Mouse (Mus musculus): Measurements from ENCODE around the gene Aplp2. TPM values are rescaled to one million over a fixed set of nuclear protein-coding genes. Genes with fewer than 3 reads are reported as not detected.

The Aplp2 gene
- total RNA-seq, 2 experiments from 2014 or later = 568 to 604 TPM

- intact Hi-C loops (cut with DNase I) = no loop called here
Measured at GRCm38 (mm10) chr9:31196742-31197141, 14.9 kb downstream of the Aplp2 start.

GRCm38 (mm10) chr9:31195573-31195972 lies 16.0 kb downstream of the Aplp2 start:
- no peak for TF ChIP-seq CTCF (IDR thresholded peaks at IDR 0.05)
- H3K27ac ChIP-seq = no peak overlapping the region
- no peak overlapping the region for H3K4me3 ChIP-seq
- intact Hi-C loops (cut with DNase I) = no loop called here
- no peak for DNase-seq (ENCODE audit: extremely low spot score in 1 of 2, low spot score in 2 of 2)

More at GRCm38 (mm10) chr9:31196742-31197141, 14.9 kb downstream of the Aplp2 start:
- no peak for TF ChIP-seq CTCF (IDR thresholded peaks at IDR 0.05)
- H3K4me3 ChIP-seq = no peak overlapping the region
- no peak for DNase-seq (ENCODE audit: extremely low spot score in 1 of 2, low spot score in 2 of 2)
- H3K27ac ChIP-seq = no peak overlapping the region

GRCm38 (mm10) chr9:31192378-31192777 lies 19.2 kb downstream of the Aplp2 start:
- no peak for TF ChIP-seq CTCF (IDR thresholded peaks at IDR 0.05)
- intact Hi-C loops (cut with DNase I) = no loop called here
- no peak overlapping the region for H3K27ac ChIP-seq
- no peak overlapping the region for H3K4me3 ChIP-seq
- DNase-seq (ENCODE audit: extremely low spot score in 1 of 2, low spot score in 2 of 2) = no peak

- DNase-seq (ENCODE audit: extremely low spot score in 1 of 2, low spot score in 2 of 2) = no peak
- Histone ChIP-seq H3K27ac (no peak overlapping the region), H3K4me3 (no peak overlapping the region)
- TF ChIP-seq CTCF (IDR thresholded peaks at IDR 0.05) = no peak
- intact Hi-C loops (cut with DNase I) = no loop called here
Measured at GRCm38 (mm10) chr9:31191543-31191942, 20.1 kb downstream of the Aplp2 start.

- DNase-seq (ENCODE audit: extremely low spot score in 1 of 2, low spot score in 2 of 2) = no peak
- H3K27ac ChIP-seq = no peak overlapping the region
- no peak overlapping the region for H3K4me3 ChIP-seq
- intact Hi-C loops (cut with DNase I) = no loop called here
- no peak for TF ChIP-seq CTCF (IDR thresholded peaks at IDR 0.05)
Measured at GRCm38 (mm10) chr9:31189194-31189593, 22.4 kb downstream of the Aplp2 start.

GRCm38 (mm10) chr9:31184439-31184838 lies 27.2 kb downstream of the Aplp2 start:
- intact Hi-C loops (cut with DNase I) = no loop called here
- TF ChIP-seq CTCF (IDR thresholded peaks at IDR 0.05) = no peak
- no peak for DNase-seq (ENCODE audit: extremely low spot score in 1 of 2, low spot score in 2 of 2)
- no peak overlapping the region for H3K27ac ChIP-seq
- no peak overlapping the region for H3K4me3 ChIP-seq

- Histone ChIP-seq H3K27ac (no peak overlapping the region), H3K4me3 (no peak overlapping the region)
- DNase-seq (ENCODE audit: extremely low spot score in 1 of 2, low spot score in 2 of 2) = no peak
- intact Hi-C loops (cut with DNase I) = no loop called here
- TF ChIP-seq CTCF (IDR thresholded peaks at IDR 0.05) = no peak
Measured at GRCm38 (mm10) chr9:31183061-31183460, 28.6 kb downstream of the Aplp2 start.

- Histone ChIP-seq H3K4me3 (no peak overlapping the region), H3K27ac (no peak overlapping the region)
- intact Hi-C loops (cut with DNase I) = no loop called here
- TF ChIP-seq CTCF (IDR thresholded peaks at IDR 0.05) = no peak
- no peak for DNase-seq (ENCODE audit: extremely low spot score in 1 of 2, low spot score in 2 of 2)
Measured at GRCm38 (mm10) chr9:31181291-31182085, 30.1 kb downstream of the Aplp2 start.

GRCm38 (mm10) chr9:31177692-31178091 lies 33.9 kb downstream of the Aplp2 start:
- H3K4me3 ChIP-seq = no peak overlapping the region
- intact Hi-C loops (cut with DNase I) = loop anchor here (2.0 to 10.0 kb wide), 2 partner anchors 33 to 107 kb away; partner anchors contain the start of genes Aplp2 and Prdm10
- H3K27ac ChIP-seq = peak overlapping the region; percentile 37; the same call in 1 of the 2 replicates
- TF ChIP-seq CTCF (IDR thresholded peaks at IDR 0.05) = no peak
- no peak for DNase-seq (ENCODE audit: extremely low spot score in 1 of 2, low spot score in 2 of 2)

- TF ChIP-seq CTCF (IDR thresholded peaks at IDR 0.05) = no peak
- peak overlapping the region; percentile 62 for H3K27ac ChIP-seq
- DNase-seq (ENCODE audit: extremely low spot score in 1 of 2, low spot score in 2 of 2) = peak; percentile 76 to 87
- H3K4me3 ChIP-seq = no peak overlapping the region
- intact Hi-C loops (cut with DNase I) = loop anchor here (2.0 to 10.0 kb wide), 2 partner anchors 34 to 108 kb away; partner anchors contain the start of genes Aplp2 and Prdm10
Measured at GRCm38 (mm10) chr9:31176379-31177130, 35.1 kb downstream of the Aplp2 start.

- Histone ChIP-seq H3K27ac (peak overlapping the region; percentile 62), H3K4me3 (no peak overlapping the region)
- intact Hi-C loops (cut with DNase I) = loop anchor here (2.0 to 10.0 kb wide), 2 partner anchors 35 to 109 kb away; partner anchors contain the start of genes Aplp2 and Prdm10
- TF ChIP-seq CTCF (IDR thresholded peaks at IDR 0.05) = no peak
- no peak for DNase-seq (ENCODE audit: extremely low spot score in 1 of 2, low spot score in 2 of 2)
Measured at GRCm38 (mm10) chr9:31175978-31176377, 35.6 kb downstream of the Aplp2 start.

GRCm38 (mm10) chr9:31175346-31175745 lies 36.3 kb downstream of the Aplp2 start:
- intact Hi-C loops (cut with DNase I) = loop anchor here (10.0 kb wide), 1 partner anchor 109 kb away; the partner anchor contains the start of gene Prdm10
- Histone ChIP-seq H3K4me3 (no peak overlapping the region), H3K27ac (no peak overlapping the region)
- no peak for DNase-seq (ENCODE audit: extremely low spot score in 1 of 2, low spot score in 2 of 2)
- no peak for TF ChIP-seq CTCF (IDR thresholded peaks at IDR 0.05)

Data from left cerebral cortex, adult 2 months (tissue).